Comparison of ENCODE assay signal across 16 mouse cellular contexts in genomic region chr12:3674913-3675312, GRCm38 (mm10).
DNase-seq lines count a peak whose midpoint lies in the region; ATAC-seq lines count a peak whose summit lies in the region.
"Had no signal": no experiment of that assay in that cellular context is flagged by ENCODE, and none has a peak within 500 bp of the region (broad histone marks: within the 10 kb centered on the region; RNA-seq: fewer than 3 reads in every experiment).

No protein-coding gene starts in this region.

- no peaks in the 10 kb centered on the region for H3K9me3 ChIP-seq in liver, embryonic 11.5 days (ENCODE audit: control insufficient read depth, low read length)
- H3K9me3 ChIP-seq in forebrain, embryonic 12.5 days = no peaks in the 10 kb centered on the region
- H3K9me3 ChIP-seq: limb, embryonic 12.5 days; midbrain, embryonic 12.5 days had no signal

- no peaks in the 10 kb centered on the region for H3K36me3 ChIP-seq in liver, embryonic 11.5 days (ENCODE audit: control insufficient read depth, insufficient read depth, low read length)
- H3K36me3 ChIP-seq in forebrain, embryonic 12.5 days (replicated peaks) = no peaks in the 10 kb centered on the region
- H3K36me3 ChIP-seq: midbrain, embryonic 12.5 days had no signal

- intact Hi-C loops in left cerebral cortex, postnatal 4 days (cut with DNase I) = no loop called here
- intact Hi-C loops in left cerebral cortex, postnatal 14 days (cut with DNase I) = no loop called here

- H3K27ac ChIP-seq in liver, embryonic 11.5 days (ENCODE audit: low read depth, low read length) = no peak overlapping the region
- H3K27ac ChIP-seq in forebrain, embryonic 12.5 days = no peak overlapping the region
- H3K27ac ChIP-seq: gastrocnemius, adult 2 months; hindbrain, postnatal 0 days; limb, embryonic 12.5 days; midbrain, embryonic 12.5 days had no signal

- H3K4me3 ChIP-seq in liver, embryonic 11.5 days (ENCODE audit: low read depth, low read length) = no peak overlapping the region
- H3K4me3 ChIP-seq in forebrain, embryonic 12.5 days (replicated peaks) = no peak overlapping the region
- H3K4me3 ChIP-seq: gastrocnemius, adult 2 months; limb, embryonic 12.5 days; midbrain, embryonic 12.5 days had no signal

- H3K4me2 ChIP-seq in liver, embryonic 11.5 days = no peak overlapping the region
- H3K4me2 ChIP-seq in forebrain, embryonic 12.5 days = no peak overlapping the region
- H3K4me2 ChIP-seq: limb, embryonic 12.5 days; midbrain, embryonic 12.5 days had no signal

- WGBS in liver, embryonic 11.5 days = 92% methylated on average over 9 of the region's 9 CpGs
- 90% methylated on average over 9 of the region's 9 CpGs for WGBS in forebrain, embryonic 12.5 days

- peak; percentile 72 for DNase-seq in left cerebral cortex, adult 11 months (ENCODE audit: low spot score)
- DNase-seq in left cerebral cortex, postnatal 4 days = no peak
- DNase-seq in layer of hippocampus, adult 9-11 months = peak; percentile 92
- DNase-seq in left cerebral cortex, postnatal 14 days (ENCODE audit: low spot score in 2 of 2) = peak; percentile 78 to 88
- no peak for DNase-seq in natural killer cell, adult 2 months (ENCODE audit: low spot score in 2 of 2)
- DNase-seq in liver, embryonic 11.5 days (ENCODE audit: low spot score) = no peak
- no peak for DNase-seq in ovary, postnatal 14 days (ENCODE audit: low spot score)
- DNase-seq: cerebellum, adult 8-10 months; gastrocnemius, adult 2 months; heart, postnatal 14 days; thymus, adult 18-20 months had no signal

- H3K27me3 ChIP-seq in liver, embryonic 11.5 days (replicated peaks; ENCODE audit: control insufficient read depth, insufficient read depth, low read length) = no peaks in the 10 kb centered on the region
- no peaks in the 10 kb centered on the region for H3K27me3 ChIP-seq in forebrain, embryonic 12.5 days
- H3K27me3 ChIP-seq: limb, embryonic 12.5 days; midbrain, embryonic 12.5 days; Patski had no signal

- no peak overlapping the region for H3K9ac ChIP-seq in liver, embryonic 11.5 days (ENCODE audit: low read depth, low read length)
- H3K9ac ChIP-seq in forebrain, embryonic 12.5 days = no peak overlapping the region
- H3K9ac ChIP-seq: limb, embryonic 12.5 days; midbrain, embryonic 12.5 days had no signal

- H3K4me1 ChIP-seq in liver, embryonic 11.5 days (replicated peaks; ENCODE audit: control insufficient read depth, insufficient read depth, low read length) = no peaks in the 10 kb centered on the region
- peaks cover 8% of the 10 kb centered on the region; the same call in 1 of the 2 replicates for H3K4me1 ChIP-seq in forebrain, embryonic 12.5 days
- H3K4me1 ChIP-seq: limb, embryonic 12.5 days; midbrain, embryonic 12.5 days had no signal

- no peak for ATAC-seq in liver, embryonic 11.5 days (replicated peaks; ENCODE audit: low FRiP score)
- ATAC-seq in forebrain, embryonic 12.5 days (ENCODE audit: low FRiP score) = no peak
- ATAC-seq: hindbrain, postnatal 0 days; Patski had no signal

Comparison
In these comparisons a context has a peak if more than half of its experiments do, and no peak if none do; other contexts are left out.
1. DNase-seq: peak in left cerebral cortex, adult 11 months (single experiment), layer of hippocampus, adult 9-11 months (single experiment) and left cerebral cortex, postnatal 14 days (2 of 2); none in left cerebral cortex, postnatal 4 days (single experiment), natural killer cell, adult 2 months (0 of 2), liver, embryonic 11.5 days (single experiment) and ovary, postnatal 14 days (single experiment).